Mouse (Mus musculus) liver, postnatal 0 days (tissue): ENCODE measurements at regions not wholly inside any gene's neighbourhood (a gene's known extent, or its start where the extent isn't known, plus 50 kb on each side); places are given as distances from the start of the nearest gene placed in this dataset.

Experiments
- ATAC-seq: fragments of 200-750 bp; cut with Nextera tagmentation; 2 replicates; pipeline ENCODE4 v1.8.0; 2017; ENCODE audit warnings: mild to moderate bottlenecking, moderate library complexity
- DNase-seq: peaks from one replicate; pipeline ENCODE4 v3.0.0-alpha.2; 2016
- H3K27ac ChIP-seq: fragments of 300-500 bp; sonication (generic); 2 replicates; pipeline ENCODE4 v1.5.1; 2014; ENCODE audit warnings: antibody characterized with exemption, moderate library complexity, mild to moderate bottlenecking, low read depth
- H3K27me3 ChIP-seq: fragments of 300-500 bp; sonication (generic); 2 replicates; pipeline ENCODE4 v1.6.1; 2014; ENCODE audit warnings: low read length, control low read depth, mixed read lengths; ENCODE audit not compliant: insufficient read depth
- H3K36me3 ChIP-seq: fragments of 300-500 bp; sonication (generic); replicated peaks from 2 replicates; pipeline ENCODE4 v1.6.1; 2014; ENCODE audit warnings: mild to moderate bottlenecking, control low read depth, low read length, moderate library complexity, mixed read lengths; ENCODE audit not compliant: insufficient read depth
- H3K4me1 ChIP-seq: fragments of 300-500 bp; sonication (generic); 2 replicates; pipeline ENCODE4 v1.6.1; 2014; ENCODE audit warnings: antibody characterized with exemption, mild to moderate bottlenecking, control low read depth; ENCODE audit not compliant: insufficient read depth
- H3K4me2 ChIP-seq: fragments of 300-500 bp; sonication (generic); 2 replicates; pipeline ENCODE4 v1.6.1; 2014; ENCODE audit warnings: low read depth, mild to moderate bottlenecking, low read length, moderate library complexity, mixed read lengths
- H3K4me3 ChIP-seq: fragments of 300-500 bp; sonication (generic); 2 replicates; pipeline ENCODE4 v1.5.1; 2014; ENCODE audit warnings: low read depth, low read length
- H3K9ac ChIP-seq: fragments of 300-500 bp; sonication (generic); replicated peaks from 2 replicates; pipeline ENCODE4 v1.6.1; 2014; ENCODE audit warnings: mild to moderate bottlenecking, moderate library complexity
- H3K9me3 ChIP-seq: fragments of 300-500 bp; sonication (generic); 2 replicates; pipeline ENCODE4 v1.6.1; 2016; ENCODE audit warnings: mild to moderate bottlenecking, control low read depth, low read length, mixed read lengths
- CTCF ChIP-seq: sonication (generic); IDR thresholded peaks from 2 replicates; pipeline ENCODE4 v1.5.1; 2016; ENCODE audit warnings: antibody characterized with exemption, low read depth
- EP300 ChIP-seq: IDR thresholded peaks from 2 replicates; pipeline ENCODE4 v1.6.1; 2016; ENCODE audit warnings: antibody characterized with exemption, low read depth, mild to moderate bottlenecking
- WGBS: fragments of 180-500 bp; shearing (Covaris S2); extraction: QIAGEN DNeasy Blood & Tissue Kit; methylation state at CpG from one replicate; pipeline ENCODE4 v1.1.7; 2014; ENCODE audit not compliant: insufficient replicate concordance; 5-methylcytosine and 5-hydroxymethylcytosine counted together

DNA sequence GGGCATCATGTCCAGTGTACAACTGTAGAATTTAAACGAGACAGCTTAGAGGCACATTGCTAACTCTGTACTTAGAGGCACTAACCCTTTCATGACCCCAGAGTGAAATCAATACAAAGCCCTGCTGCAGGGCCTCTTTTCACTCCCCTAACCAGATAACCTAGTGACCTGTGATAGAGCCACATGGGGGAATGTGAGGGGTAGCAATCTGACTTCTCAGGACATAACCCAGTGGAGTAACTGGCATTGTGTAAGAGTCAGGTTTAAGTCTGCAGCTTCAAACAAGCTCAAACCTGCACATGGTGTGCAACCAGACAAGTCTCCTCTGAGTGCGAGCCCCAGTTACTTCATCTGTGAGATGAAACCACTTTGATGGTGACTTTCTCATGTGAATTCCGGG is 199.1 kb downstream of the Dcdc2c start:
- H3K9ac ChIP-seq, result no peak overlapping the region
- DNase-seq, result no peak
- no peak overlapping the region for H3K4me3 ChIP-seq
- TF ChIP-seq CTCF, result no peak
- TF ChIP-seq EP300, result no peak
- ATAC-seq, result 0 out of 2 replicates have a peak, but pooled peaks have one; percentile 12
- H3K27ac ChIP-seq, result no peak overlapping the region
- no peaks in the 10 kb centered on the region for H3K36me3 ChIP-seq
- no peaks in the 10 kb centered on the region for H3K9me3 ChIP-seq
- WGBS, result 46% methylated on average over 3 of the region's 3 CpGs
- H3K4me1 ChIP-seq, result no peaks in the 10 kb centered on the region
- no peak overlapping the region for H3K4me2 ChIP-seq
- no peaks in the 10 kb centered on the region for H3K27me3 ChIP-seq

DNA sequence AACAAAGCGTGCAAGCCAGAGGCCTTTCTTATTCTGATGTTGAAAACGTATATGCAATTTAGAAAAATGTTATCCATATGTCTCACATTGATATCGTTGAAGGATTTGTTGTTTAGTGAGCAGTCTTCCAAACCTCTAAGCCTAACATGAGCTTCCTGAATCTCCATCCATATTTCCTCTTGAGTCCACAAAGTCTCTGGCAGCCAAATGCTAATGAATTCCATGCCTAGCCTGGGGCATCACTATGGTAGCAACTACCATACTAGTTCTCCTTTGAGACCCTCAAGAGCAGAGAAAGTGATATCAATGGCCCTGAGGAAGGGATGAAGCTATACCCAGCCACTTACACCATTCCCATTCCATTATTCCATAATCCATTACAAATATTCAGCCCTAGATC is 199.6 kb downstream of the Dcdc2c start:
- Histone ChIP-seq H3K27ac (no peak overlapping the region), H3K36me3 (no peaks in the 10 kb centered on the region), H3K9me3 (no peaks in the 10 kb centered on the region), H3K9ac (no peak overlapping the region), H3K4me3 (no peak overlapping the region), H3K4me1 (no peaks in the 10 kb centered on the region), H3K4me2 (no peak overlapping the region), H3K27me3 (no peaks in the 10 kb centered on the region)
- DNase-seq (no peak), ATAC-seq (no peak)
- WGBS, result 78% methylated on average over 3 of the region's 3 CpGs
- TF ChIP-seq CTCF, result no peak
- no peak for TF ChIP-seq EP300

DNA sequence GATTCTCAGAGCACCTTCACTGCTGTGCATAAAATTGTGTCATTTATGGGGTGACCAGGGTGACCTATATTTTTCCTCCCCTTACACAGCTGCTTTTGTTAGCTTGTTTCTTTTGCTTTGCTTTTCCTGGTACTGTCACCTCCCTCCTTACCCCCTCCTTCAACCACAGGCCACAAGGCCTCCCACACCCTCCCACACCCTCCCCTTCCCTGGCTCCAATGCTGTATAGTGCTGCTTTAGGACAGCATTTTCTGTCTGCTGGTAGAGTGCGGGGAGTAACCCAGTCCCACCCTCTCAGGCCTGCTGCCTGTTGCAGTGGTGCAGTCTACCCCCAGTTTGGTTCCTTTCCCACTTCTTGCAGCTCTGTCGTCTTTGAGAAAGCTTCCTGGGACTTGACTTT is 209.5 kb downstream of the Dcdc2c start:
- Histone ChIP-seq H3K36me3 (no peaks in the 10 kb centered on the region), H3K27me3 (no peaks in the 10 kb centered on the region), H3K9me3 (no peaks in the 10 kb centered on the region), H3K9ac (no peak overlapping the region), H3K4me3 (no peak overlapping the region), H3K4me2 (no peak overlapping the region), H3K27ac (no peak overlapping the region), H3K4me1 (no peaks in the 10 kb centered on the region)
- no peak for DNase-seq
- no peak for ATAC-seq
- TF ChIP-seq EP300 (no peak), CTCF (no peak)
- WGBS, result 63% methylated on average over 2 of the region's 2 CpGs

DNA sequence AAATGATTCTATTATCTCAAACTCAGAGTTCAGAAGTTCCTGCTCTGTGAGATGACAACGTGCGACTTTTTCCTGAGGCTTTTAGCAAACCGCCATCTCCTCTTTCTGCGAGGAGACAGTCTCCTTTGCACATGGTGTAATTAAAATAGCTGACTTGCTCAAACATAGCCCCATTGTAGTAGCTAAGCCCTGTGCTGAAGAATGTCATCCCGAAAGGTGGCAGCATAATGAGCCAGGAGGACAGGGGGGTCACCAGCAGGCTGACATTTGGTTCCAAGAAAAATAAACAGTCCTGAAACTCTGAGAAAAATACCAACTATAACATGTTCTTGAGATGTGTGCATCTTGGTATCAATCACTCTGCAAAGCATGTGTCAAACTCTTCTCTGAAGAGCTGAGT is 219.6 kb downstream of the Dcdc2c start:
- Histone ChIP-seq H3K4me1 (no peaks in the 10 kb centered on the region), H3K9ac (no peak overlapping the region), H3K27me3 (no peaks in the 10 kb centered on the region), H3K4me3 (no peak overlapping the region), H3K9me3 (no peaks in the 10 kb centered on the region), H3K27ac (no peak overlapping the region), H3K36me3 (no peaks in the 10 kb centered on the region), H3K4me2 (no peak overlapping the region)
- ATAC-seq (no peak), DNase-seq (no peak)
- TF ChIP-seq CTCF (no peak), EP300 (no peak)
- WGBS, result 51% methylated on average over 5 of the region's 5 CpGs

DNA sequence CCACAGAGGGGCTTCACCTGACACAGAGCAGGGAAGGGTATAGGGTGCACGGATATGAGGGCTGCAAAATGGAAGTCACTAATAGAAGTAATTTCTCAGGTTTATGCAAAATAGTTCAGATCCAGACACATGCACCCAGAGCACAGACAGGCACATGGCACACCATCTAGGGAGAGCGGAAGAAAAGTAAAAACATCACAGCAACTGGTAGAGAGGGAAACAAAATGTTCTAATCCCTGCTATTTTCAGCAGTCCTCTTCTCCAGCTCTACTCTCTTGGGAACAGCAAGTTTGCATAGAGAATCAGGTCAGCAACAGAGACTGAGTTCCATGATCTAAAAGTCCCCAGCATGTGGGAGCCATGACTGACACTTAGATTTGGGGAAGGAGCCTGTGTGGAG is 220.4 kb downstream of the Dcdc2c start:
- Histone ChIP-seq H3K4me3 (no peak overlapping the region), H3K4me1 (no peaks in the 10 kb centered on the region), H3K27ac (no peak overlapping the region), H3K9ac (no peak overlapping the region), H3K4me2 (no peak overlapping the region), H3K27me3 (no peaks in the 10 kb centered on the region), H3K36me3 (no peaks in the 10 kb centered on the region), H3K9me3 (no peaks in the 10 kb centered on the region)
- TF ChIP-seq CTCF, result no peak
- no peak for TF ChIP-seq EP300
- ATAC-seq, result no peak
- DNase-seq, result no peak
- WGBS, result 83% methylated on average over 2 of the region's 2 CpGs

DNA sequence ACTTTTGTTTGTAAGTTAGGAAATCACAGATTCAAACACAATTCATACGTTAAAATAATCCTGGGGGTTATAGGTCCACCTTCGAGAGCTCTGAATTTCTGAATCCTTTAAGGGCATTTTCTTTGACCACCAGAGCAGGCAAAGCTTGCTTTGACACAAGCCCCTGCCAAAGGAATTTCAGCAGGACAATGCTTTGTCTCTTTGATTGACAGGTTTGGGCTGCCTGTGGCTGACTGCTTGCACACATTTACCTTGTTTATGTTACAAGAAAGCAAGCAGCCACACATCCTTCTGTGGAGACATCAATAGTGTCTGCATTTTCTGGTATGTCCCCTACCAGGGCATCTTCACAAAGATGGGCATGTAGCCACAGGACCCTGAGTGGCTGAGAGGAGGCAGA is 228.5 kb downstream of the Dcdc2c start:
- no peak for DNase-seq
- Histone ChIP-seq H3K9me3 (no peaks in the 10 kb centered on the region), H3K27me3 (no peaks in the 10 kb centered on the region), H3K9ac (no peak overlapping the region), H3K4me1 (no peaks in the 10 kb centered on the region), H3K4me2 (no peak overlapping the region), H3K27ac (no peak overlapping the region), H3K4me3 (no peak overlapping the region), H3K36me3 (no peaks in the 10 kb centered on the region)
- no peak for ATAC-seq
- TF ChIP-seq EP300 (no peak), CTCF (no peak)
- 51% methylated on average over 2 of the region's 2 CpGs for WGBS

- no peak overlapping the region for H3K4me3 ChIP-seq
- ATAC-seq (no peak), DNase-seq (no peak)
- no peaks in the 10 kb centered on the region for H3K36me3 ChIP-seq
- no peak overlapping the region for H3K9ac ChIP-seq
- no peaks in the 10 kb centered on the region for H3K27me3 ChIP-seq
- H3K4me1 ChIP-seq, result no peaks in the 10 kb centered on the region
- no peak for TF ChIP-seq EP300
- TF ChIP-seq CTCF, result no peak
- H3K9me3 ChIP-seq, result no peaks in the 10 kb centered on the region
- no peak overlapping the region for H3K27ac ChIP-seq
- no peak overlapping the region for H3K4me2 ChIP-seq
- WGBS, result 71% methylated on average over 5 of the region's 5 CpGs
Observed at GRCm38 (mm10) chr12:28309226-28309625, 243.0 kb downstream of the Dcdc2c start.
